Mouse (Mus musculus) G1E (cell line): Measurements from ENCODE around the gene Fam83c.

ENCODE experiments used
- CTCF ChIP-seq: IDR thresholded peaks from 2 replicates; pipeline ENCODE4 v1.5.1; 2012; ENCODE audit warnings: low read depth, low read length, inconsistent platforms, mixed read lengths
- GATA1 ChIP-seq: IDR thresholded peaks from 2 replicates; pipeline ENCODE4 v1.6.1; 2012; ENCODE audit warnings: borderline replicate concordance, low read length, inconsistent platforms, mixed read lengths
- GATA2 ChIP-seq: IDR thresholded peaks from 2 replicates; pipeline ENCODE4 v1.6.1; 2012; ENCODE audit warnings: low read depth, low read length, inconsistent platforms, borderline replicate concordance
- POLR2AphosphoS5 ChIP-seq: IDR thresholded peaks from 2 replicates; pipeline ENCODE4 v1.6.1; 2012; ENCODE audit warnings: low read depth, low read length, inconsistent platforms; ENCODE audit not compliant: insufficient replicate concordance
- TAL1 ChIP-seq: conservative IDR thresholded peaks from 2 replicates; pipeline ENCODE4 v1.6.1; 2012; ENCODE audit warnings: low read depth, low read length, inconsistent platforms, mixed read lengths

DNA sequence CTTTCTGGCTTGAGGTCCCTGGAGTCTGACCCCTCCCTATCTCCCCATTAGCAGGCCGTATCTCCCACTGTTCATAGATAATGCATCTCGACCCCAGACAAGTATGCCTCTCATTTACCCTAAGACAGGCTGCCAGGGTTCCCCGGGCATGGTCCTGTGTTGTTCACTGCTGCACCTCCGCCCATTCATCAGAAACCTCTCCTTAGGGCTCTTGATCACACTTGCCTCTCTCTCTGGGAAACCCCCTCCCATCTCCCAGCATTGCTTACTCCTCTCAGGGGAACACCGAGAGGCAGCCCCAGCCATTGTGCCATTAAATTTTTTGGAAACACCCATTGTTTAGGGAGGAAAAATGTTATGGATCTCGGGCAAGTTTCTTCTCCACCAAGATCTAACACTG lies 56.6 kb downstream of the Fam83c start:
- TF ChIP-seq CTCF (no peak), GATA1 (no peak), TAL1 (no peak), POLR2AphosphoS5 (no peak), GATA2 (no peak)
